Mouse (Mus musculus): ENCODE measurements at regions not wholly inside any gene's neighbourhood (a gene's known extent, or its start where the extent isn't known, plus 50 kb on each side); places are given as distances from the start of the nearest gene placed in this dataset.

- no peak for DNase-seq (ENCODE audit: low spot score)
Observed at GRCm38 (mm10) chr2:50535085-50535878, 238.7 kb upstream of the Mmadhc start.

DNA sequence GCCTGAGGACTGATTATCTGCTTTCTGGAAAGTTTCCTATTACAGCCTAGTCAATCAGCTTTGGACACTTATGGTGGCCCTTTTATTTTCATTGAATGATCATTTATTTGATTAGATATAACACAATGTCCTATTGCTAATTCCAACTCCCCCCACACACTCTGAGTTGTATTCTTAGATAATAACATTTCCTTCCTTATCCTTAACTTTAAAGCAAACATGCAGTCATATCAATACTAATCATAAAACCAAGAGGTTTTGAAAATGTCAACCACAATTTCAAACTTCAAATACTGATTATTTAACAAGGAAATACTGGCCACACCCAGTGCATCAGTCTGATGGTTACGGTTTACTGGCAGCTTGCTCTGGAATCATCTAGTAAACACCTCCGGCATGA is 237.1 kb upstream of the Mmadhc start:
- no peak for DNase-seq (ENCODE audit: low spot score)

DNA sequence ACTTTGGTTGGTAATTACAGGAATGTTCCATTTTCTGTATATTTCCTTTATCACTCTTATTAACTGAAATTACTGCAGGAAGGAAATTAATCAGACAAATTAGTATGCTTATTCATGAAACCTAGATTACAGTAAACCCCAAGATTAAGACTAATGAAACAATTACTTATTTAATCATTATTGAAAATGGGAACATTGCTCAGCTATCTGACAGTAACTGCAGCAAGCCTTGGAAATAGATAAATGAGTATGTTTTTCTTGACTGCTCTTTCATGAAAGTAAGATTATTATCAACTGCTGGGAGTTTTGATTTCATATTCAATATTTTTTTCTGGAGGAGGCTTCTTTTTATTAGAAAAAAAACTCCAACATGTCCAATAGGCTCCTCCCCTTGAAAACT is 230.8 kb upstream of the Mmadhc start:
- no peak for DNase-seq (ENCODE audit: low spot score)

- no peak for DNase-seq (ENCODE audit: low spot score)
Observed at GRCm38 (mm10) chr2:50524838-50525615, 228.4 kb upstream of the Mmadhc start.

- no peak for DNase-seq (ENCODE audit: low spot score)
Observed at GRCm38 (mm10) chr2:50520169-50520568, 223.6 kb upstream of the Mmadhc start.

- DNase-seq (ENCODE audit: low spot score), result no peak
Observed at GRCm38 (mm10) chr2:50519129-50519504, 222.5 kb upstream of the Mmadhc start.

DNA sequence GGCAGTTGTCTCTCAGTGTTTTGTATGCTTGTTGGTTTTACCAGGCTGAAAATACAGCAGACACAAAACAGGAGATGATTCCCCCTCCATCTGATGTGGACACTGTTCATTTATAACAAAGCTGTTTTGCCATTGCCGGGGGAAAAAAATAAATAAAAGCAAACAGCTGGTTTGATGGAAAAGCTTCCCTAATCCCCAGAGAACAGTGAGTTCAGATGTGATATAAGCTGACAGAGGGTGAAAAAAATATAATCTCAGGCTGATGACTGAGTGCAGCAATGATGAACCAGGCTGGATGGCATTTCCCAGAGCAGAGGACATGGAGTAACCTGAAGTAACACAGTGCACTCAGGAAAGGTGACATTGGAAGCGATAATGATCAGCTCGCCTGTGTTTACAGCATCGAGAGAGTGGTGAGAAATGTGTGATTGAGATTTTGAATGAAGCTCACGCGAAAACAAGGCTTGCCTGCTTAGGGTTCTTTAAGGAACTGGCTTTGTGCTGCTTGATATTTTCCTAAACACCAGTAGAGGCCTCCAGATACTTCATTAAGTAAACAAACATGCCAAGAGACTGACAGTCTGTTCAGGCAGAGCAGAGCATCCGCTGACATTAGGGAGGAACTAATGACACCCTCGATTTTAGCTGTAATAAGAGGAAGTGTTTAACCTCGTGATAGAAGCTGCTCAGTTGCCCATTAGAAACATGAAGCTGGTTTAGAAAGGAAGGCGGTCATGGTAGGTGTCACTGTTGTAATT is 221.9 kb upstream of the Mmadhc start:
- no peak for DNase-seq (ENCODE audit: low spot score)

DNA sequence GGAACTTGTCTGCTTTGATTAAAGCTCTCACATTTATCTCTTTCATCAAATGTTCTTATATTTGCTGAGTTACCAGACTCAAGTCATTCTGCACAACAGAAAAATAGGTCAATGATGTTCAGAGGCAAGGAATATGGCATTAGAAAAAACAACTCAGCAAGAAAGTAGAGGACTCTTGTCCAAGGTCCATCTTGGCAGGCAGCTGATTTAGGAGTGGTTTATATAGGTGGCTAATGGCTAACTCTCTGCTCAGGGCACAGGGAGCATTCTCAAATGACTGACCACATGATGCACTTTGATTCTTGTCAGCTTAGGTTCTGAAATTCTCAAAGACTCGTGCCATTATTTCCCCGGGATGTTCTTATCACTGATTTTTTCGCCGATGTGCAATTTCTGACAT is 216.7 kb upstream of the Mmadhc start:
- DNase-seq (ENCODE audit: low spot score), result no peak

GRCm38 (mm10) chr2:50498713-50499112 is 202.1 kb upstream of the Mmadhc start:
- DNase-seq (ENCODE audit: low spot score), result no peak

DNA sequence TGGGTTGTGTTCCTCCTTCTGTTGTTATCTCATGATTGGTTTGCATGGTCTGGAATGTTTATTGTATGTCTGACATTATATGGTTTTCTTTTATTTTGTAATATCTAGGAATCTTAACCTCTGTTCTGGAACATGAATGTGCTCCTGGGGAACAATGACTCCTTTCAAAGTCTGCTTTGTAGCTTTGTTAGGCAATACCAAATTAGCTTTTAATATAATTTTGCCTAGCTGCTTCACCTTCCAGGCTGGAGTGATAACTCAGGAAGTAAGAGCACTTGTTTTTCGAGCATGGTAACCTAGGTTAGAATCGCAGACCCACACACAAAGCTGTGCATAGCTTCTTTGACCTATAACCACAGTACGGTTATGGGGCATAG is 199.4 kb upstream of the Mmadhc start:
- no peak for DNase-seq (ENCODE audit: low spot score)

- DNase-seq (ENCODE audit: low spot score), result no peak
Observed at GRCm38 (mm10) chr2:50495141-50496056, 198.8 kb upstream of the Mmadhc start.

- DNase-seq (ENCODE audit: low spot score), result no peak
Observed at GRCm38 (mm10) chr2:50493597-50494335, 197.2 kb upstream of the Mmadhc start.

- DNase-seq (ENCODE audit: low spot score), result no peak
Observed at GRCm38 (mm10) chr2:50463799-50464198, 167.2 kb upstream of the Mmadhc start.

- no peak for DNase-seq (ENCODE audit: low spot score)
Observed at GRCm38 (mm10) chr2:50462378-50462777, 165.8 kb upstream of the Mmadhc start.

DNA sequence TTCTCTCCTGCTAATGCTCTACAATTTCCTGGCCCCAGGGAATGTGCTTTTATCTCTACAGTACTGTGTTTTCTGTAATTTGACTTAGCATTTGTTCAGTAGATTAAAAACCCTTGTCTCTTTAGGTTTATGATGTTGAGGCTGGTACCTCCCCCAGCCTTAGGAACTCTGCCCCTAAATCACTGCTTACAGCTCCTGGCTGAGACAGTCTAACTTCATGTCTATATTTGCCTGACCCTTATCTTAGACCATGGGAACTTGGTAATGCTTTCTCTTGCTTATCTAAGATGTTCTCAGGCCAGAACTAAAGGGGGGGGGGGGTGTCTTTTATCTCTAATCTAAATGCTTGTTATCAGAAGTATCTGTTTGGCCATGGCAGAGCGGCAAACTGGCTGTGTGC is 160.1 kb upstream of the Mmadhc start:
- DNase-seq (ENCODE audit: low spot score), result no peak

DNA sequence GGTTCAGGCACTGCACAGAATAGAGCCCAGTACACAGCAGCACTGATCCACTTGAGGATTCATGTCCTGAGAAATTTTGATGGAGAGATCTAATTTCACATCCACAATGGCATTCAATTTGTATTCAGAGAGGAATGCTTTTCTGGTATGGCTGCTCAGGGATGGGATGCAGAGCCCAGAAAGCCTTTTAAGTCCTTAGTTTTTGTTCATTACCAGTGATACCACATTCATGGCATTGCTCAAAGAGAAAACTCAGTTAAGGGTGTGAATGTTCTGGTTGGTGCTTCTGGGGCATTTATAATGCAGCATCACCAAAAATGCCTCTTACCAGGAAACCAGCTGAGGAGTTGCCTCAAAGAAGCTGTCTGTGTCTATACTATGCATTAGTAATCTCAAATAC is 151.5 kb upstream of the Mmadhc start:
- no peak for DNase-seq (ENCODE audit: low spot score)

DNA sequence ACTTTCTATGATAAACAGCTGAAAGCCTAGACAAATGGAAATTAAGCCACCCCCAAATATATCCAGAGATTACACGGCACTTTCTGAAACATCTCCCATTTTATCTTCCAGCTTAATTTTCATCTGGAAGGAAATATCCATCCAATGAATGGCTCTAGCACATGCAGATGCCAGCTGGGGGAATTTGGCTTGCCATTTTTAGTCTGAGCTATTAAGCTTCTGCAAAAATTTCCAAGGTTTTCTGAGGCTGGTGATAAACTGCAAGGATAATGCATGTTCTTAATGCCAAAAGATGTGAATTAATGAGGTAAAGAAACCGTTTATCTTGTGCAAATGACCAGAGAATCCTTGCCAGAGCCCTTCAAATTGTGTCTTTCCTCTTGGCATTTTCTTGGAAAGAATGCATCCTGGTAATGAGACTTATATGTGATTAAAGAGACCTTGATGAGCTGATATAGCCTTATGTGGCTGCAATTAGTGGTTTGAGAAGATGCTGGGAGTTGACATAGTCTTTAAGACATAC is 149.4 kb upstream of the Mmadhc start:
- DNase-seq (ENCODE audit: low spot score), result no peak

DNA sequence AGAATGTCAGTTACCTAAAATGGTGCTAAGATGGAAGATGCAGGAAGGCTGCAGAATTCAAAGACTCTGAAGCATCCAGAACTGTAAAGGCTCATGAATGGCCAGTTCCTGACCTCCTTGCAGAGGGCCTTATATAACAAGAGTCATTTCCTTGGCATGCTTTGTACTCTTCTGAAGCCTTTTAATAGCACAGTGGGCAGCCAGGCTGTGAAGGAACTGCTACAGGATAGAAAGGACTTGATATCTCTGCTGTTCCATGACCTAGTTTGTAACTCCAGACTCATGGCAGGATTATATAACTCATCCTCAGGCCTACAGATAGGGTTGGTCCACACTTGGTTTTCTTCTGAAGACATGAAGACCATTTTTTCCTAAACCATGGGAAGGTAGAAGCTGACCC is 143.7 kb upstream of the Mmadhc start:
- no peak for DNase-seq (ENCODE audit: low spot score)

DNA sequence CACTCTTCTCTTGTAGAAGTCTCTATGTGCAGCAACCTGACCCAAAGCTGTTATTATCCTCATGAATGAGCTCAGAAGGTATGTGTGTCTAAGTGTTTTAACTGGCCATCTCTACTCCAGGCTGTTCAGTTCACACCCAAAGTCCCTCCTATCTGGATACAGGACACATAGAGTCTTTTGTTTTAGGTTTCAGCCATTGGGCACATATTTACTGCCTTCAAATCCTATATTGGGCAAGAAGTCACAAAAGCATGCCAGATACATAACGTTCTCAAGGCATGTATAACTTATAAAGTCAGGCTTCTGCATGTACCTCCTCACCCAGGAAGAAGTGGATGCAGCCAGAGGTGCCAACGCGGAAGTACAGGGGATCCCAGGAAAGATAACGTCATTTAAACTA is 136.6 kb upstream of the Mmadhc start:
- DNase-seq (ENCODE audit: low spot score), result no peak

DNA sequence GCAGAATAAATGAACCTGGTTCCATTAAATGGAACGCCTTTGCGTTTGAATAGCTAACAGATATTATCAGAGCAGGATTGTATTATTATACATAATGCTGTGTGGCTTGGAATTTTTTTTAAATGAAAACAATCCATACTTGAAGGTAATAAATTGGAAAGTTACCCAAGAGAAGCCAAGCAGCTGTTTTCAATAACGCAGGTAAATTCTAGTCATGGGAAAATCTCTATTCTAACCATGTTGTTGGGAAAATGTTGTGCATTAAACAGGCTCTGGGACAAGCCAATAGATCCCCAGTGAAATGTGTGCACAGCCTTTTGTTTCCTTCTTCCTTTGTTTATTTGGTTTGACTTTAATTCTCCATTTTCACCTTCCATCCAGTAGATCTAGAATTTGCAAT is 128.6 kb upstream of the Mmadhc start:
- no peak for DNase-seq (ENCODE audit: low spot score)

DNA sequence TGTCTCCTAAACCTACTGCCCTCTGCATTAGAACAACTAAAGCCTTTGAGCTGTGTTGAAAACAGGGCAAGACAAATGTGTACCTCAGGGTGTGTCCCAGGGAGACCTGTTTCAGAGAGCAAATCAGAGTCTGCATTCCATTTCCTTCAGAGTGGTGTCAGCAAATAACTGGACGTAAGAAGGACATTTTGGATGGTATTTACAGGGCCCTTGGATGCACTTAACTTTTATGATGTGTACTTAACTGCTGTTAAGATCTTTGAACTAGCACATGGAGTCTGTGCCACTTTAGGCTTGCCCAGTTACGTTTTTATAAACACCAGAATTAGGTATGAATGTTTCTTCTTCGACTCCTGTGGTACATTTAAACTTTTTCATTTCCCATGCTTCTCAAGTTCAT is 123.0 kb upstream of the Mmadhc start:
- DNase-seq (ENCODE audit: low spot score), result no peak

All from layer of hippocampus, adult 9-10 months (tissue).